9 mouse cellular contexts compared by ENCODE assay signal in the genomic region with DNA sequence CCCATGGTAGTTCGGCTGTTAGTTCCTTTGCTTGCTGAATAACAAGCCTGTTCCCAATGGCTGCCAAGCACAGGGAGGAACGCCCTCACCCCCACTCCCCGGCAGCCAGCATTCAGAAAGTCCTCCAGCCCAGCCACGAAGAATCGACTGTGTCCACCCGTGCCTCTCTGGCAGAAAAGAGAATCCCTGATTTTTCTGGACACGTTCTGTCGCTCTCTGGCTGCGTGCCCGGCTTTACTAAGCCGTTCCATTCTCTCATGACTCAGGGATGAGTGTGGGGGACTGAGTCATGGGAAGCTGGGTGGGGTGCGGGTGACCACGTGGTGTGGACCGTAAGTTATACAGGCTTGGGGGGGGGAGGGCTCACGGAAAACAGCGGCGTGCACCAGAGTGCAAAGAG.
A peak's percentile ranks its signal among the peaks of the same experiment; 100 is the strongest.
DNase-seq lines count a peak whose midpoint lies in the region; ATAC-seq and TF ChIP-seq lines count a peak whose summit lies in the region.
"Had no signal": no experiment of that assay in that cellular context is flagged by ENCODE, and none has a peak within 500 bp of the region (broad histone marks: within the 10 kb centered on the region; RNA-seq: fewer than 3 reads in every experiment).

No protein-coding gene starts in this region.

- peak; percentile 48; the same call in 1 of the 2 replicates for ATAC-seq in forebrain, postnatal 0 days
- no peak for ATAC-seq in forebrain, embryonic 11.5 days (replicated peaks; ENCODE audit: low FRiP score)
- ATAC-seq in frontal cortex, adult (ENCODE audit: low TSS enrichment) = peak; percentile 94
- peak; percentile 64 for ATAC-seq in intestine, embryonic 16.5 days
- ATAC-seq in lung, embryonic 14.5 days (ENCODE audit: insufficient read depth) = peak; percentile 73
- peak; percentile 66; the same call in 1 of the 2 replicates for ATAC-seq in stomach, embryonic 15.5 days (ENCODE audit: insufficient read depth, low FRiP score, low read depth)

- H3K4me3 ChIP-seq in forebrain, postnatal 0 days (ENCODE audit: low read depth, low read length) = no peak overlapping the region
- no peak overlapping the region for H3K4me3 ChIP-seq in forebrain, embryonic 11.5 days (ENCODE audit: low read depth, low read length)
- no peak overlapping the region for H3K4me3 ChIP-seq in intestine, embryonic 16.5 days (ENCODE audit: low read length)
- no peak overlapping the region for H3K4me3 ChIP-seq in lung, embryonic 14.5 days (ENCODE audit: low read depth, low read length)
- no peak overlapping the region for H3K4me3 ChIP-seq in stomach, embryonic 15.5 days (replicated peaks)
- H3K4me3 ChIP-seq: embryonic facial prominence, embryonic 12.5 days had no signal

- H3K4me1 ChIP-seq in forebrain, postnatal 0 days (ENCODE audit: insufficient read depth) = no peaks in the 10 kb centered on the region
- H3K4me1 ChIP-seq in forebrain, embryonic 11.5 days (replicated peaks; ENCODE audit: control insufficient read depth, insufficient read depth, low read length) = no peaks in the 10 kb centered on the region
- H3K4me1 ChIP-seq in intestine, embryonic 16.5 days (ENCODE audit: control insufficient read depth, insufficient read depth, low read length) = no peaks in the 10 kb centered on the region
- no peaks in the 10 kb centered on the region for H3K4me1 ChIP-seq in lung, embryonic 14.5 days (ENCODE audit: insufficient read depth)
- H3K4me1 ChIP-seq in stomach, embryonic 15.5 days = peaks cover 3% of the 10 kb centered on the region; the same call in 1 of the 2 replicates
- H3K4me1 ChIP-seq: embryonic facial prominence, embryonic 12.5 days had no signal

- TF ChIP-seq CTCF in forebrain, postnatal 0 days (IDR thresholded peaks at IDR 0.05; ENCODE audit: low read depth) = no peak
- no peak for TF ChIP-seq CTCF in lung, embryonic 14.5 days (IDR thresholded peaks at IDR 0.05; ENCODE audit: low read depth)

- no peaks in the 10 kb centered on the region for H3K27me3 ChIP-seq in forebrain, postnatal 0 days (ENCODE audit: insufficient read depth, low read length)
- no peaks in the 10 kb centered on the region for H3K27me3 ChIP-seq in forebrain, embryonic 11.5 days (ENCODE audit: control insufficient read depth, insufficient read depth, low read length)
- H3K27me3 ChIP-seq in intestine, embryonic 16.5 days (replicated peaks; ENCODE audit: control insufficient read depth, insufficient read depth, low read length) = no peaks in the 10 kb centered on the region
- no peaks in the 10 kb centered on the region for H3K27me3 ChIP-seq in lung, embryonic 14.5 days (ENCODE audit: insufficient read depth, low read length)
- H3K27me3 ChIP-seq in stomach, embryonic 15.5 days (replicated peaks) = no peaks in the 10 kb centered on the region
- H3K27me3 ChIP-seq: embryonic facial prominence, embryonic 12.5 days had no signal

- no peak overlapping the region for H3K27ac ChIP-seq in forebrain, postnatal 0 days (ENCODE audit: low read depth, low read length)
- H3K27ac ChIP-seq in forebrain, embryonic 11.5 days (ENCODE audit: low read depth, low read length) = no peak overlapping the region
- H3K27ac ChIP-seq in intestine, embryonic 16.5 days (ENCODE audit: low read length) = no peak overlapping the region
- H3K27ac ChIP-seq in lung, embryonic 14.5 days (ENCODE audit: low read depth) = no peak overlapping the region
- H3K27ac ChIP-seq in stomach, embryonic 15.5 days = peak overlapping the region; percentile 16; the same call in 1 of the 2 replicates
- H3K27ac ChIP-seq: embryonic facial prominence, embryonic 12.5 days had no signal

- DNase-seq in forebrain, postnatal 0 days = peak; percentile 73
- no peak for DNase-seq in forebrain, embryonic 11.5 days (ENCODE audit: low spot score)
- DNase-seq in adrenal gland, adult 18-20 months (ENCODE audit: low spot score in 2 of 2) = peak; percentile 80 to 85
- DNase-seq in lung, embryonic 14.5 days = peak; percentile 89
- no peak for DNase-seq in c-Kit-positive CD71-positive TER-119-positive erythroid progenitor cells, embryonic 14.5 days (ENCODE audit: low spot score)

- H3K9ac ChIP-seq in forebrain, postnatal 0 days = no peak overlapping the region
- H3K9ac ChIP-seq in forebrain, embryonic 11.5 days (ENCODE audit: low read length) = no peak overlapping the region
- H3K9ac ChIP-seq in intestine, embryonic 16.5 days (ENCODE audit: low read depth, low read length) = no peak overlapping the region
- no peak overlapping the region for H3K9ac ChIP-seq in lung, embryonic 14.5 days
- H3K9ac ChIP-seq in stomach, embryonic 15.5 days = no peak overlapping the region
- H3K9ac ChIP-seq: embryonic facial prominence, embryonic 12.5 days had no signal

- no peaks in the 10 kb centered on the region for H3K9me3 ChIP-seq in forebrain, postnatal 0 days (ENCODE audit: low read length)
- no peaks in the 10 kb centered on the region for H3K9me3 ChIP-seq in forebrain, embryonic 11.5 days (ENCODE audit: control insufficient read depth, low read length)
- no peaks in the 10 kb centered on the region for H3K9me3 ChIP-seq in intestine, embryonic 16.5 days (ENCODE audit: control insufficient read depth, low read length)
- no peaks in the 10 kb centered on the region for H3K9me3 ChIP-seq in lung, embryonic 14.5 days (ENCODE audit: low read depth, low read length)
- no peaks in the 10 kb centered on the region for H3K9me3 ChIP-seq in stomach, embryonic 15.5 days
- H3K9me3 ChIP-seq: embryonic facial prominence, embryonic 12.5 days had no signal

- no peaks in the 10 kb centered on the region for H3K36me3 ChIP-seq in forebrain, postnatal 0 days (ENCODE audit: insufficient read depth)
- H3K36me3 ChIP-seq in forebrain, embryonic 11.5 days (ENCODE audit: control insufficient read depth, insufficient read depth, low read length) = no peaks in the 10 kb centered on the region
- no peaks in the 10 kb centered on the region for H3K36me3 ChIP-seq in intestine, embryonic 16.5 days (ENCODE audit: control insufficient read depth, insufficient read depth, low read length)
- no peaks in the 10 kb centered on the region for H3K36me3 ChIP-seq in lung, embryonic 14.5 days (ENCODE audit: insufficient read depth)
- no peaks in the 10 kb centered on the region for H3K36me3 ChIP-seq in stomach, embryonic 15.5 days
- H3K36me3 ChIP-seq: embryonic facial prominence, embryonic 12.5 days had no signal

- 51% methylated on average over 17 of the region's 17 CpGs for WGBS in forebrain, postnatal 0 days
- 89% methylated on average over 17 of the region's 17 CpGs for WGBS in forebrain, embryonic 11.5 days
- WGBS in intestine, embryonic 16.5 days = 66% methylated on average over 17 of the region's 17 CpGs
- 56% methylated on average over 17 of the region's 17 CpGs for WGBS in lung, embryonic 14.5 days
- WGBS in stomach, embryonic 15.5 days = 57% methylated on average over 17 of the region's 17 CpGs

- peak overlapping the region; percentile 30; the same call in 1 of the 2 replicates for H3K4me2 ChIP-seq in forebrain, postnatal 0 days (ENCODE audit: low read depth)
- H3K4me2 ChIP-seq in forebrain, embryonic 11.5 days (ENCODE audit: low read depth, low read length, severe bottlenecking) = no peak overlapping the region
- H3K4me2 ChIP-seq in intestine, embryonic 16.5 days (ENCODE audit: low read depth, low read length) = no peak overlapping the region
- peak overlapping the region; percentile 23; the same call in 1 of the 2 replicates for H3K4me2 ChIP-seq in lung, embryonic 14.5 days
- peak overlapping the region; percentile 19 for H3K4me2 ChIP-seq in stomach, embryonic 15.5 days
- H3K4me2 ChIP-seq: embryonic facial prominence, embryonic 12.5 days had no signal

Comparison
In these comparisons a context has a peak if more than half of its experiments do, and no peak if none do; other contexts are left out.
1. DNase-seq: peak in forebrain, postnatal 0 days (single experiment), adrenal gland, adult 18-20 months (2 of 2) and lung, embryonic 14.5 days (single experiment); none in forebrain, embryonic 11.5 days (single experiment) and c-Kit-positive CD71-positive TER-119-positive erythroid progenitor cells, embryonic 14.5 days (single experiment).
2. H3K4me2 ChIP-seq: peak in forebrain, postnatal 0 days (single experiment), lung, embryonic 14.5 days (single experiment) and stomach, embryonic 15.5 days (single experiment); none in forebrain, embryonic 11.5 days (single experiment) and intestine, embryonic 16.5 days (single experiment).